Mouse (Mus musculus) hindbrain, postnatal 0 days (tissue): Measurements from ENCODE around the gene Kctd11. TPM values are rescaled to one million over a fixed set of nuclear protein-coding genes. Genes with fewer than 3 reads are reported as not detected.

Experiments used
- ATAC-seq: fragments of 200-750 bp; cut with Nextera tagmentation; 2 replicates; pipeline ENCODE4 v1.8.0; 2017; ENCODE audit warnings: mild to moderate bottlenecking, moderate TSS enrichment, moderate library complexity
- DNase-seq: peaks from one replicate; pipeline ENCODE4 v3.0.0-alpha.2; 2015; ENCODE audit warnings: low spot score
- H3K27ac ChIP-seq: fragments of 300-500 bp; sonication (generic); 2 replicates; pipeline ENCODE4 v1.5.1; 2014; ENCODE audit warnings: mild to moderate bottlenecking
- H3K27me3 ChIP-seq: fragments of 300-500 bp; sonication (generic); 2 replicates; pipeline ENCODE4 v1.6.1; 2014; ENCODE audit warnings: low read length, mixed read lengths; ENCODE audit not compliant: insufficient read depth
- H3K36me3 ChIP-seq: fragments of 300-500 bp; sonication (generic); 2 replicates; pipeline ENCODE4 v1.6.1; 2014; ENCODE audit warnings: low read length, mixed read lengths; ENCODE audit not compliant: insufficient read depth
- H3K4me1 ChIP-seq: fragments of 300-500 bp; sonication (generic); 2 replicates; pipeline ENCODE4 v1.6.1; 2014; ENCODE audit warnings: antibody characterized with exemption, low read length, mixed read lengths; ENCODE audit not compliant: insufficient read depth
- H3K4me2 ChIP-seq: fragments of 300-500 bp; sonication (generic); 2 replicates; pipeline ENCODE4 v1.6.1; 2014; ENCODE audit warnings: low read depth, mild to moderate bottlenecking, low read length, moderate library complexity, mixed read lengths
- H3K4me3 ChIP-seq: fragments of 300-500 bp; sonication (generic); 2 replicates; pipeline ENCODE4 v1.5.1; 2014; ENCODE audit warnings: low read length
- H3K9ac ChIP-seq: fragments of 300-500 bp; sonication (generic); replicated peaks from 2 replicates; pipeline ENCODE4 v1.6.1; 2014; ENCODE audit warnings: mild to moderate bottlenecking, low read length, moderate library complexity, mixed read lengths
- H3K9me3 ChIP-seq: fragments of 300-500 bp; sonication (generic); 2 replicates; pipeline ENCODE4 v1.6.1; 2016; ENCODE audit warnings: low read length, mixed read lengths
- CTCF ChIP-seq: IDR thresholded peaks from 2 replicates; pipeline ENCODE4 v1.5.1; 2016; ENCODE audit warnings: antibody characterized with exemption, control low read depth, low read depth
- WGBS: fragments of 180-500 bp; shearing (Covaris S2); extraction: QIAGEN DNeasy Blood & Tissue Kit; methylation state at CpG from one replicate; pipeline ENCODE4 v1.1.7; 2014; 5-methylcytosine and 5-hydroxymethylcytosine counted together
- polyA plus RNA-seq: library from polyadenylated mRNA; unstranded; fragments of >200 nt; fragmentation: Nextera tagmentation; extraction: Ambion mirVana; gene quantifications from 2 replicates; pipeline ENCODE4 v1.2.1, GENCODE M21; 2015
- total RNA-seq: library from RNA; depleted of rRNA; stranded (reverse); fragments of >200 nt; gene quantifications from 2 replicates; pipeline ENCODE4 v1.2.3, GENCODE M21; 2014

The Kctd11 gene
- total and polyA plus RNA-seq, 2 experiments from 2014 or later = 1.3 to 2.0 TPM

DNA sequence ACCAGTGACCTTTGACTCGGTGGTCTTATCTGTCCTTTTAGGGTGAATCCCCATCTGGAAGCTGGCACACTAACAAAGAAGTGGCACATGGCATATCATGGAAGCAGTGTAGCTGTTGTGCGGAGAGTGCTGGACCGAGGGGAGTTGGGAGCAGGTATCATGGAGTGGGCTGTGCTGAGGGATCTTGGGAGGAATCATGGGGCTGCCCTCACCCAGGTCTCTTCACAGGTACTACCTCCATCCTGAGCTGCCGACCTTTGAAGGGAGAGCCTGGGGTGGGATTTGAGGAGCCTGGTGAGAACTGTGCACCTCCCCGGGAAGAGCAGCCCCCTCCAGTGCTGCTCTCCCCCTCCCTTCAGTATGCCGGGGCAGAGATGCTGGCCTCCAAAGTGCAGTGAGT is 30.5 kb upstream of the Kctd11 start:
- WGBS = 96% methylated on average over 6 of the region's 6 CpGs
- TF ChIP-seq CTCF = no peak
- H3K4me3 ChIP-seq = no peak overlapping the region
- no peak for DNase-seq
- H3K9ac ChIP-seq = no peak overlapping the region
- H3K27me3 ChIP-seq = no peaks in the 10 kb centered on the region
- H3K27ac ChIP-seq = no peak overlapping the region
- no peak overlapping the region for H3K4me2 ChIP-seq
- no peak for ATAC-seq
- peaks cover 70% of the 10 kb centered on the region for H3K36me3 ChIP-seq
- peaks cover 8% of the 10 kb centered on the region; the same call in 1 of the 2 replicates for H3K4me1 ChIP-seq
- H3K9me3 ChIP-seq = no peaks in the 10 kb centered on the region

DNA sequence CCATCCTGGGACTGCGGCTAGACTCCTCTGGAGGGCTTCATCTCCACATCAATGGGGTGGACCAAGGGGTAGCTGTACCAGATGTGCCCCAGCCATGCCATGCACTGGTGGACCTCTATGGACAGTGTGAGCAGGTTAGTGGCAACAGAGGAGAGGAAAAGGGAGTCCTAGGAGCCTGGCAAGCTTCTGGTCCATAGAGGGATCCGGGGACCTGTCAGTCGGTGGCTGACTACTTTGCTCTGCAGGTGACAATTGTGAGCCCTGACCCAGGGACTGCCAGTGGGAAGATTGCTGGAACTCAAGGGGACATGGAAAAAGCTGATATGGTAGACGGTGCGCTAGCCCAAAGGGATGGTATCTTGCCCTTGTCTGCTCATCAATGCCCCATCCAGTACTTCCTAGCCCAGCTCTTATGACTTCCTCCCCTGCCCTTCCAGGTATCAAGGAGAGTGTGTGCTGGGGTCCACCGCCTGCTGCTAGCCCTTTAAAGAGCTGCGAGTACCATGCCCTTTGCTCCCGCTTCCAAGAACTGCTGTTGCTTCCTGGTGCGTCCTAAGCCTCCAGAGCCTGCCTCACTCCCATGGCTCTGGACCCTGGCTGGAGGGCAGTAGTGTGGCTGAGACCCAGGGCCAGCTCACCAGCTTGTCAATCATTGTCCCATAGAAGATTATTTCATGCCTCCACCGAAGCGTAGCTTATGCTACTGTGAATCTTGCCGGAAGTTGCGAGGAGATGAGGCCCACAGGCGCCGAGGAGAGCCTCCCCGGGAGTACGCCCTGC is 29.8 kb upstream of the Kctd11 start:
- H3K9ac ChIP-seq = no peak overlapping the region

GRCm38 (mm10) chr11:69910177-69910576 is 29.0 kb upstream of the Kctd11 start:
- no peak for TF ChIP-seq CTCF
- Histone ChIP-seq H3K9ac (no peak overlapping the region), H3K4me1 (peaks cover 8% of the 10 kb centered on the region; the same call in 1 of the 2 replicates), H3K36me3 (peaks cover 74% of the 10 kb centered on the region), H3K4me2 (no peak overlapping the region), H3K4me3 (no peak overlapping the region), H3K9me3 (no peaks in the 10 kb centered on the region), H3K27ac (no peak overlapping the region), H3K27me3 (no peaks in the 10 kb centered on the region)
- DNase-seq = no peak
- 97% methylated on average over 8 of the region's 8 CpGs for WGBS
- no peak for ATAC-seq

More for the DNA sequence above, 29.8 kb upstream of the Kctd11 start:
- Histone ChIP-seq H3K4me1 (peaks cover 8% of the 10 kb centered on the region; the same call in 1 of the 2 replicates), H3K27me3 (no peaks in the 10 kb centered on the region), H3K36me3 (peaks cover 72% of the 10 kb centered on the region), H3K4me3 (no peak overlapping the region), H3K4me2 (no peak overlapping the region), H3K27ac (no peak overlapping the region), H3K9me3 (no peaks in the 10 kb centered on the region)
- 93% methylated on average over 17 of the region's 17 CpGs for WGBS
- ATAC-seq = no peak
- no peak for DNase-seq
- no peak for TF ChIP-seq CTCF

- Histone ChIP-seq H3K9ac (no peak overlapping the region), H3K27me3 (no peaks in the 10 kb centered on the region), H3K36me3 (peaks cover 78% of the 10 kb centered on the region), H3K4me2 (no peak overlapping the region), H3K9me3 (no peaks in the 10 kb centered on the region), H3K27ac (no peak overlapping the region), H3K4me1 (peaks cover 3% of the 10 kb centered on the region; the same call in 1 of the 2 replicates), H3K4me3 (no peak overlapping the region)
- TF ChIP-seq CTCF = no peak
- DNase-seq (no peak), ATAC-seq (no peak)
- 90% methylated on average over 5 of the region's 5 CpGs for WGBS
Measured at GRCm38 (mm10) chr11:69909174-69909573, 28.0 kb upstream of the Kctd11 start.

DNA sequence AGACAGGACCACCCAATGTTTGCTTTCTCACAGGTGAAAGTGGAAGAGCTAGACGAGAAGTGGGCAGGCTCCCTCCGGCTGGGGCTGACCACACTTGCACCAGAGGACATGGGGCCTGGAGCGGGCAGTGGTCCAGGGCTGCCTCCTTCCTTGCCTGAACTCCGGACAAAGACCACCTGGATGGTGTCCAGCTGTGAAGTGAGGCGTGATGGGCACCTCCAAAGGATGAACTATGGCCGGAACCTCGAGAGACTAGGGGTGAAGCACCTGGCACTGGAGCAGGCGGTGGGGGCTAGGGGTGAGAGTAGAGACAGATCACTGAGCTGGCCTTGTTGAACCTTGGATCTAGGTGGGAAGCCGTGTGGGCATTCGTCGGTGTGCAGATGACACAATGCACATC is 27.4 kb upstream of the Kctd11 start:
- Histone ChIP-seq H3K9me3 (no peaks in the 10 kb centered on the region), H3K4me3 (no peak overlapping the region), H3K27ac (no peak overlapping the region), H3K9ac (no peak overlapping the region), H3K36me3 (peaks cover 83% of the 10 kb centered on the region), H3K4me2 (no peak overlapping the region), H3K4me1 (peaks cover 3% of the 10 kb centered on the region; the same call in 1 of the 2 replicates), H3K27me3 (no peaks in the 10 kb centered on the region)
- WGBS = 92% methylated on average over 11 of the region's 11 CpGs
- DNase-seq = no peak
- no peak for ATAC-seq
- TF ChIP-seq CTCF = no peak

- TF ChIP-seq CTCF = no peak
- Histone ChIP-seq H3K4me1 (peaks cover 12% of the 10 kb centered on the region), H3K9ac (no peak overlapping the region), H3K27me3 (no peaks in the 10 kb centered on the region), H3K36me3 (peaks cover 52% of the 10 kb centered on the region), H3K4me2 (no peak overlapping the region), H3K27ac (no peak overlapping the region), H3K4me3 (no peak overlapping the region), H3K9me3 (no peaks in the 10 kb centered on the region)
- no peak for DNase-seq
- no peak for ATAC-seq
- 97% methylated on average over 9 of the region's 9 CpGs for WGBS
Measured at GRCm38 (mm10) chr11:69904311-69904710, 23.1 kb upstream of the Kctd11 start.

GRCm38 (mm10) chr11:69902972-69903371 is 21.8 kb upstream of the Kctd11 start:
- WGBS = 86% methylated on average over 13 of the region's 13 CpGs
- no peak for DNase-seq
- Histone ChIP-seq H3K36me3 (peaks cover 40% of the 10 kb centered on the region), H3K4me3 (peak overlapping the region; percentile 63; the same call in 1 of the 2 replicates), H3K4me2 (peak overlapping the region; percentile 98), H3K9ac (peak overlapping the region; percentile 72; the same call in 1 of the 2 replicates), H3K9me3 (no peaks in the 10 kb centered on the region), H3K27ac (no peak overlapping the region), H3K4me1 (peaks cover 17% of the 10 kb centered on the region), H3K27me3 (no peaks in the 10 kb centered on the region)
- no peak for TF ChIP-seq CTCF
- no peak for ATAC-seq
